Mouse (Mus musculus): ENCODE measurements around the gene Kif27.

GRCm38 (mm10) chr13:58253268-58253667 is 105.7 kb downstream of the Kif27 start:
- TF ChIP-seq HCFC1 (IDR thresholded peaks at IDR 0.05; ENCODE audit: low read depth, low read length) (no peak), CTCF (conservative IDR thresholded peaks at IDR 0.05 in 1 of 2, IDR thresholded peaks at IDR 0.05 in 1 of 2; ENCODE audit: low read depth in 2 of 2, low read length in 2 of 2) (peak in 1 of 2 experiments; percentile 40; a peak in 1 of 4 replicates), POLR2A (IDR thresholded peaks at IDR 0.05; ENCODE audit: low read depth, low read length) (no peak), MAX (IDR thresholded peaks at IDR 0.05; ENCODE audit: low read length) (no peak), MEF2A (IDR thresholded peaks at IDR 0.05; ENCODE audit: borderline replicate concordance, low read depth, low read length) (no peak), ZC3H11A (IDR thresholded peaks at IDR 0.05; ENCODE audit: low read depth, low read length) (no peak), JUND (conservative IDR thresholded peaks at IDR 0.05; ENCODE audit: low read depth, low read length) (no peak), EP300 (IDR thresholded peaks at IDR 0.05; ENCODE audit: low read length) (no peak), IRF4 (IDR thresholded peaks at IDR 0.05; ENCODE audit: low read depth, low read length) (no peak), TCF12 (IDR thresholded peaks at IDR 0.05; ENCODE audit: low read depth, low read length) (no peak), KAT2A (IDR thresholded peaks at IDR 0.05; ENCODE audit: insufficient replicate concordance, low read length) (no peak), RCOR1 (conservative IDR thresholded peaks at IDR 0.05; ENCODE audit: low read depth, low read length) (no peak)

Data from CH12.LX (cell line).